Mouse (Mus musculus) monocyte, adult 59 days (primary cell): ENCODE results near the gene Zfyve9. TPM values are rescaled to one million over a fixed set of nuclear protein-coding genes. Genes with fewer than 3 reads are reported as not detected.

Experiments used
- total RNA-seq, 2 experiments: library from RNA; stranded (reverse); gene quantifications; one replicate each; pipeline ENCODE4 v1.2.4; 2023

The Zfyve9 gene
- 100 to 1,000 TPM; 107 to 115 TPM for total RNA-seq

GRCm38 (mm10) chr4:108780057-108780863, at the start of gene Zfyve9:
Gene Zfyve9, minus strand, starts transcription at chr4:108780798.

GRCm38 (mm10) chr4:108719349-108719748, 61.2 kb downstream of the Zfyve9 start, which contains the start of gene 3110021N24Rik:
Gene 3110021N24Rik, plus strand, starts transcription at chr4:108719649.

GRCm38 (mm10) chr4:108619587-108620341, 160.8 kb downstream of the Zfyve9 start, which contains the start of gene Cc2d1b:
Gene Cc2d1b, plus strand, starts transcription at chr4:108619940.

Other genes starting within 250 kb of the Zfyve9 start
- 10 to 100 TPM; 25.2 to 26.4 TPM for gene Prpf38a, start 201.5 kb downstream of the Zfyve9 start, total RNA-seq
- under 1 TPM; 0.26 to 0.70 TPM for gene Orc1, start 201.4 kb downstream of the Zfyve9 start, total RNA-seq
- gene Cc2d1b, start 160.9 kb downstream of the Zfyve9 start, total RNA-seq: 10 to 100 TPM; 41.1 to 45.2 TPM
- gene 3110021N24Rik, start 61.1 kb downstream of the Zfyve9 start, total RNA-seq: 1 to 10 TPM; 2.4 to 2.6 TPM
- 10 to 100 TPM; 50.0 to 52.2 TPM for gene Btf3l4, start 52.8 kb upstream of the Zfyve9 start, total RNA-seq
- 10 to 100 TPM; 42.1 to 46.1 TPM for gene Txndc12, start 53.8 kb upstream of the Zfyve9 start, total RNA-seq
- gene Kti12, start 67.0 kb upstream of the Zfyve9 start, total RNA-seq: 10 to 100 TPM; 17.3 to 19.9 TPM
- not detected for gene A730015C16Rik, start 67.8 kb upstream of the Zfyve9 start, total RNA-seq
- gene Rab3b, start 98.3 kb upstream of the Zfyve9 start, total RNA-seq: not detected
- 100 to 1,000 TPM; 170 to 182 TPM for gene Nrd1, start 219.9 kb upstream of the Zfyve9 start, total RNA-seq